Mouse (Mus musculus) liver, embryonic 16.5 days (tissue): ENCODE data around the gene Cdc42bpg. TPM values are rescaled to one million over a fixed set of nuclear protein-coding genes. Genes with fewer than 3 reads are reported as not detected.

Source experiments
- microRNA counts: library from miRNA; unstranded; fragments of <30 nt; microRNA quantifications from one replicate; lab custom pipeline; 2016
- microRNA-seq: library from miRNA; unstranded; fragments of <30 nt; microRNA quantifications from one replicate; pipeline ENCODE4, GENCODE M21; 2016
- polyA plus RNA-seq: library from polyadenylated mRNA; unstranded; fragments of >200 nt; fragmentation: Nextera tagmentation; extraction: Ambion mirVana; gene quantifications from 2 replicates; pipeline ENCODE4 v1.2.1, GENCODE M21; 2015

The Cdc42bpg gene
- polyA plus RNA-seq, 1 experiment from 2014 or later, result 0.34 TPM

MicroRNAs within 50 kb of the gene (microRNA counts, 519-probe panel; counts per million panel counts)
- 3,260 counts per million, percentile 88 among the panel's probes with 10 or more counts for microRNA mmu-miR-192 (lab: Ali Mortazavi, UCI)

Small RNA genes lying within 50 kb of the gene (microRNA-seq; reads per million reads assigned to microRNA genes)
- gene Mir192 (5,219 reads per million, percentile 89 among the genes with 10 or more reads in this experiment), gene Mir194-2 (2,133 reads per million, percentile 83 among the genes with 10 or more reads in this experiment), gene Mir6989 (2.0 reads per million)

Other genes starting within 250 kb of the Cdc42bpg start
- gene Mrpl49, start 248.7 kb upstream of the Cdc42bpg start, polyA plus RNA-seq, result 37.4 and 38.5 TPM in 2 replicates
- gene Fau, start 248.6 kb upstream of the Cdc42bpg start, polyA plus RNA-seq, result 440 and 454 TPM in 2 replicates
- 15.3 and 17.7 TPM in 2 replicates for gene Znhit2, start 245.3 kb upstream of the Cdc42bpg start, polyA plus RNA-seq
- 48.0 and 53.7 TPM in 2 replicates for gene Tm7sf2, start 238.1 kb upstream of the Cdc42bpg start, polyA plus RNA-seq
- gene Vps51, start 229.2 kb upstream of the Cdc42bpg start, polyA plus RNA-seq, result 27.8 and 28.9 TPM in 2 replicates
- gene Tmem262, start 226.4 kb upstream of the Cdc42bpg start, polyA plus RNA-seq, result not detected in 2 replicates
- 0.38 and 0.41 TPM in 2 replicates for gene Gm28374, start 224.2 kb upstream of the Cdc42bpg start, polyA plus RNA-seq
- 19.2 and 21.8 TPM in 2 replicates for gene Zfpl1, start 221.5 kb upstream of the Cdc42bpg start, polyA plus RNA-seq
- gene Cdca5, start 221.5 kb upstream of the Cdc42bpg start, polyA plus RNA-seq, result 28.9 and 32.5 TPM in 2 replicates
- 0.20 and 0.48 TPM in 2 replicates for gene AC131692.1, start 212.0 kb upstream of the Cdc42bpg start, polyA plus RNA-seq
- gene Naaladl1, start 200.7 kb upstream of the Cdc42bpg start, polyA plus RNA-seq, result 2.5 TPM in 2 replicates
- 16.5 and 16.8 TPM in 2 replicates for gene Sac3d1, start 187.8 kb upstream of the Cdc42bpg start, polyA plus RNA-seq
- 54.8 and 61.2 TPM in 2 replicates for gene Snx15, start 178.2 kb upstream of the Cdc42bpg start, polyA plus RNA-seq
- gene Batf2, start 165.5 kb upstream of the Cdc42bpg start, polyA plus RNA-seq, result 0.09 and 0.66 TPM in 2 replicates
- 23.5 and 25.1 TPM in 2 replicates for gene Arl2, start 164.9 kb upstream of the Cdc42bpg start, polyA plus RNA-seq
- not detected in 2 replicates for gene Majin, start 122.1 kb upstream of the Cdc42bpg start, polyA plus RNA-seq
- gene Gpha2, start 80.1 kb upstream of the Cdc42bpg start, polyA plus RNA-seq, result not detected in 2 replicates
- 3.5 and 3.7 TPM in 2 replicates for gene Ppp2r5b, start 70.6 kb upstream of the Cdc42bpg start, polyA plus RNA-seq
- gene Atg2a, start 64.8 kb upstream of the Cdc42bpg start, polyA plus RNA-seq, result 4.9 and 6.1 TPM in 2 replicates
- gene Ehd1, start 29.7 kb upstream of the Cdc42bpg start, polyA plus RNA-seq, result 62.1 and 68.6 TPM in 2 replicates
- 19.5 and 21.0 TPM in 2 replicates for gene Men1, start 28.5 kb downstream of the Cdc42bpg start, polyA plus RNA-seq
- 8.2 and 8.6 TPM in 2 replicates for gene Map4k2, start 34.7 kb downstream of the Cdc42bpg start, polyA plus RNA-seq
- gene Sf1, start 57.2 kb downstream of the Cdc42bpg start, polyA plus RNA-seq, result 52.1 and 58.4 TPM in 2 replicates
- gene Pygm, start 77.9 kb downstream of the Cdc42bpg start, polyA plus RNA-seq, result 5.8 and 11.2 TPM in 2 replicates
- 78.8 and 81.7 TPM in 2 replicates for gene Rasgrp2, start 92.9 kb downstream of the Cdc42bpg start, polyA plus RNA-seq
- gene Nrxn2, start 112.3 kb downstream of the Cdc42bpg start, polyA plus RNA-seq, result 0.39 and 0.50 TPM in 2 replicates
- gene Slc22a12, start 236.6 kb downstream of the Cdc42bpg start, polyA plus RNA-seq, result not detected in 2 replicates